Mouse (Mus musculus): ENCODE results near the gene Fam192a.
A peak's percentile ranks its signal among the peaks of the same experiment; 100 is the strongest.

Gene Fam192a

DNA sequence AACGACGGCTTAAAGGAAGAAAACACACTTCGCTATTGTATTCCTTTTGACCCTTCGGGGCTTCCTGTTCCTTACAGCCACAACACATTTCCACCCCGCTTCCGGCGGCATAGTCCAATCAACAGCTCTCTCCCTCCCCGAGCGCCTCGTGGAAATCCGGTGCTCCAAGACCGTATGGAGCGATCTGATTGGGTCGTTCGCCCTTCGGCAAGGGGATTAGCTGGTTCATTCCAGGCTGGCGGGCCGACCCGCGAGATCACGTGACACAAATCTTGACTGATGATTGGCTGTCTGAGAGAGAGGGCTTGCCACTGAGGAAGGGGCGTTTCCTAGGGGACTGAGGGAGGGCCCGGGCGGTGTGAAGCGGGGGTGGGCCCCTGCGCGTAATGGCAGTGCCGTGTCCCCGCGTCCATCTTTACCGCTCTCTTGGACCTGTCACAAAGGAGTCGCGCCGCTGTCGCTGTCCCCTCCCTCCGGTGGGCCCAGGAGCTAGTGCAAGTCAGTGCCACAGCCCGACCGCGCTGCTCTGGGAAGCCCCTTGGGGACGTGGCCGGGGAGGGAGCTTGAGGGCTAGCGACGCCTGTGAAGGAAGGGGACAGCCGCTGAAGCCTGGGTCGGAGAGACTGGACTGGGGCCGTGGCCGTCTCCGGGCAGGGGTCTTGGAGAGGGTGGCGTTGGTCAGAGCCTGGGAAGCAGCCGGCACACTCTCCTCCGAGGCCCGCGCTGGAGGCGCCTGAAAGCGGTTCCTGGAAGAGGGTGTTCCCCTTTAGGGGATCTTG lies at the start of gene Fam192a, which contains the start of gene Rspry1:
TSS of gene Fam192a (minus strand) at position 391 of the 779 bp plus-strand sequence.
TSS of gene Rspry1 (plus strand) at position 331 of the 779 bp plus-strand sequence.
- peak; percentile 95 for DNase-seq (ENCODE audit: extremely low read depth, insufficient read length, low spot score)

DNA sequence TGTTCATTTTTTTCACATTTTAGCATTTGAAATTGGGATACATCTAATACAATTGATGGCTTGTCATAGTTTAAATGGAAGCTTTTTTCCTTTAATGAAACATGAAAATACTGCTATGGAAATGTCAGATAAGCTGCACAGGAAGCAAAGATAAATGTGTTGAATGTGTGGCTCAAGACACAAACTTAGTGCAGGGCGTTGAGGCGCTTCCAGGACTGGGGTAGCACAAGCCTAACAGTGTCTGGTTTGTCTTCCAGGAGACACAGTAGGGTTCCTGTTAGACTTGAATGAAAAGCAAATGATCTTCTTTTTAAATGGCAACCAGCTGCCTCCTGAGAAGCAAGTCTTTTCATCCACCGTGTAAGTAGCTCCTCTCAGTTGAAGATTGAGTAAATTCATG lies 47.7 kb upstream of the Fam192a start:
- no peak for DNase-seq (ENCODE audit: extremely low read depth, insufficient read length, low spot score)

DNA sequence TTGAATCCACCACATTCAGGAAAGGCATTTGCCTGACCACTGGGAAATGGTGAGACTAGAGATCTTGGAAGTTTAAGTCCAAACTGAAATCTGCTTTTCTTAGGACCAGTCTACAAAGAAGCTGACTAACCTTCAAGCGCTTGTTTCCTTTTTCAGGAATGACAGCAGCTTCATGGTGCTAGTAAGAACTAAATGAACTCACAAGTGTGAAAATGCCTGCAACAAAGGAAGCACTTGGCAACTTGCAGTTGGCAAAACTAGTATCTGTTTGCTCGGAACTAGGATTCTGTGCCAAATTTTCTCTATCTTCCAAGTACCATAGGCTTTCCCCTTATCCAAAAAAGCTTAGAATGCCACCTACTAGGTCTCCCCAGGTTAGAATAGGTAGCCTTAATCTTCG lies 44.4 kb upstream of the Fam192a start:
- no peak for DNase-seq (ENCODE audit: extremely low read depth, insufficient read length, low spot score)

DNA sequence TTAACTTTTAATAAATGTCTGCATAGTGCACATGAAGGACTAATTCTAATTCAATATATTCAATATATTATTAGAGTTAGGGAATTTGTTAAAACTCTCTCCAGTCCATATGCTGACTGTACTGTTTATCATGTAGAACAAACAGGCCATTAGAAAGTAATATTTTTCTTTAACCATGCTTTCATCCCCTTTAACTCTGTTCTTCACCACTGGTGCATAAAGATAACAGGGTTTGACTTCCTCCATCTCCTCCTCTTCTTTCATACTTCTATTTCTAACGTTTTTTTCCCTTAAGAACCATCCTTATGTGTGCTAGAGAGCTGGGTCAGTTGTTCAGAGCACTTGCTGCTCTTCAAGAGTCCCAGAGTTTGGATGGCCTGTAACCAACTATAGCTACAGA lies 43.4 kb upstream of the Fam192a start:
- DNase-seq (ENCODE audit: extremely low read depth, insufficient read length, low spot score): no peak

DNA sequence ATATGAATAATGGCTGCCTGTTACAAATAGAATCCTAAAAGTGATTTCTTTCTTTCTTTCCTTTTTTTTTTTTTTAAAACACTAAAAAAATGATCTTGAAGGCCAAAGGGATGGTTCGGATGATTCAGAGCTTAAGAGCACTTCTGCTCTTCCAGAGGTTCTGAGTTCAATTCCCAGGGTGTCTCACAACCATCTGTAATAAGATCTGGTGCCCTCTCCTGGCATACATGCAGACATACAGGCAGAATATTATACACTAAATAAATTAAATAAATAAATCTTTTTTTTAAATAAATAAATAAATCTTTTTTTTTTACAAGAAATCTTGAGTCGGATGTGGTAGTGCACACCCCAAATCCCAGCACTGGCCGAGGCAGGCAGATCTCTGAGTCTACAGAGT lies 40.1 kb upstream of the Fam192a start:
- no peak for DNase-seq (ENCODE audit: extremely low read depth, insufficient read length, low spot score)

DNA sequence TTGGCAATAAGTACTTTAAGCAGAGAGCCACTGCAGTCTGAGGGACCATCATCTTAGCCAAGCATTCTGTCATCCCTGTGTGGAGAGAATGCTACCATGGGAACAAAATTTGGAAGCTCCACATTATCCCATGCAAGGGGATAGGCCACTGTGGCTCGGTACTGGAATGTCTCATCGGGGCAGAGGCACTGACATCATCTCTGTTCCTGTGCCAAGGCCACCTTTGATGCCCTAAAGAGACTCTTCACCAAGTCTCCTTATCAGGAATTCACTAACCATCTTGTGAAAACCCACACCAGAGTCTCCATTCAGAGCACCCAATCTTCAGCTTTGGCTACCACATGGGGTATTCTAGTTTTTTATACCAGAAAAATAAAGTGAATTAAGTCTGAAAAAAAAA lies 39.4 kb upstream of the Fam192a start:
- no peak for DNase-seq (ENCODE audit: extremely low read depth, insufficient read length, low spot score)

DNA sequence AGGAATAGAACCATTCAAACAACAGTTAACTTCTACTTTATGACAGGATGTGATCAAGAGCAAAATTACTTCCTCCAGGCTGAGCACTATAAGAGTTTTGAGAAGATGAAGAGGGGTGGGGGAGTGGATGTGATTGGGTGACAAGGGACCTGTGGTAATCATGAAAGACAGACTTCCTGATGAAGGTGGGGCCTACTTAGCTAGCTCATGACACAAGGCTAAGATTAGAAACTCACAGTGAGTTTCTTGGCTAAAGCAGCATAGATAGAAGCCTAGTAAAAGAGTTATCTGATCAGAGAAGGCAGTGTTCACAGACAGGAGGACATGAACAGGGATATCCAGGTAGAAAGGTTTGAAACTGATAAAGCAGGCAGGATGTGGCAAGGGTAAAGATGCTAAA lies 32.4 kb upstream of the Fam192a start:
- DNase-seq (ENCODE audit: extremely low read depth, insufficient read length, low spot score): no peak

DNA sequence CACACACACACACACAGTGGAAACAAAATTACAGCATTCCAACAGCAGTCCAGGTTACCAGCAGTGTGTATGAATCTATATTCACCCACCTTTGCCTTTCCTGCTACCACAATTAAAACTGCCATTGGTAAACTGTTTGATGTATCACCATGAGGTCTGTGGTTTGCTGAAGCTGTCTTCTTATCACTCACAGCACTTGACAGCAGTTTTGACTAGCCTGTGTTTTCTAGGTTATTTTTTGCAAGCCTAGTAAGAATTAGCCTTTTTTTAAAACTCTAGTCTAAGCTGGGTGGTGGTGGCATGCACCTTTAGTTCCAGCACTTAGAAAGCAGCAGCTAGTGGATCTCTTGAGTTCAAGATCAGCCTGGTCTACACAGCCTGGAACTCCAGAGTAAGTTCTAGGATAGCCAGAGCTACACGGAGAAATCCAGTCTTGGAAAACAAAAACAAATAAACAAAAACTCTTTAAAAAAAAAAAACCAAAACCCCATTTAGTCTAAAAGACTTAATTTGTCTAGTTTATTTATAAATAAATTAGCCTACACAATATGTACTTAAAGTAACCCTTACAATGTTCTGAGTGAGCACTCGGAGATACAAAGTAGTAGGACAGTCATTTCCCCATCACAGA lies 31.9 kb upstream of the Fam192a start:
- no peak for DNase-seq (ENCODE audit: extremely low read depth, insufficient read length, low spot score)

DNA sequence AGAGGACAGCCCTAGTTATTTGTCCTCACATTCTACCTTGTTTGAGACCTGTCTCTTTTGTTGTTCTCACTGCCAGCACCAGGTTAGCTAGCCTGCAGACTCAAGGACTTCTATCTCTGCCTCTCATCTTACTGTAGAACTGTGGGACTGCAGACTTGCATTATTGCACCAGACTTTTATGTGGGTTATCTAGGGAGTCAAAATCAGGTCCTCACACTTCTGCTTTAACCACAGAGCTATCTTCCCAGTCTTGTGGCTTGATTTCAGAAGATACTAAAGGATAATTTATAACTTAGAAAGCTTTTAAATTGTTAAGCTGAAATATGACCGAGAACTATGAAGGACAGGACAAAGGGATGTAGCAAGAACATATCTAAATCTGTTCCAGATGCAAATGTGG lies 23.1 kb upstream of the Fam192a start:
- no peak for DNase-seq (ENCODE audit: extremely low read depth, insufficient read length, low spot score)

DNA sequence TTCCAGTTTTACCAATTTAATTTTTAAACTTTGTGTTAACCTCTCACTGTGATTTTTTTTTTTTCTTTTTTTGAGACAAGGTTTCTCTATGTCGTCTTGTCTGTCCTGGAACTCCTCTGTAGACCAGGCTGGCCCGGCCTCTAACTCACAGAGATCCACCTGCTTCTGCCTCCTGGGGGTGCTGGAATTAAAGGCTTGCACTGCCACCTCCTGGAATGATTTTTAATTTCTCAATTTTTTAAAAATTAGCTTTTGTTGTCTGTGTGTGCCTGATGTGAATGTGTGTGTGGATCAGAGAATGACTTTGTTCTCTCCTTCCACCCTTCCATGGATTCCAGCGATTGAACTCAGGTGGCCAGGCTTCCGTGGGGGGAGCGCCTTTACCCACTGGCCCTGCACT lies 5.3 kb upstream of the Fam192a start:
- DNase-seq (ENCODE audit: extremely low read depth, insufficient read length, low spot score): peak; percentile 10

DNA sequence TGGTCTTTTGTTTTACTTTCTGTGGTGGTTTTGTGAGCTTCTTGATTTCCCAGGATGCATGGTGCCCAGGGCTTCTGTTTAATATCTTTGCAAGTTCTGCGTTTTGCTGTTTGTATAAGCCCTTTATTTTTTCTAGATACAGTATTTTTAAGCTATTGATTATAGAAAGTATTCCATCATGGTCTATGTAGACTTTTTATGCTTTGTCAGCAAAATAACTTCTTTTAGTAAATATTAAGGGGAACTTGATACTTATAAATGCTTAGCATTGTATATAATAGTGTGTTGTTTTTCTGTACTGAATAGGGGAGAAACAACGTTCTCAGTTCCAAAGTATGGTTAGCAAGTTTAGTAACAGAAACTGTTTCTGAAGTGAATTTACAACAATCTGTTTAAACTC lies 2.2 kb upstream of the Fam192a start:
- no peak for DNase-seq (ENCODE audit: extremely low read depth, insufficient read length, low spot score)

DNA sequence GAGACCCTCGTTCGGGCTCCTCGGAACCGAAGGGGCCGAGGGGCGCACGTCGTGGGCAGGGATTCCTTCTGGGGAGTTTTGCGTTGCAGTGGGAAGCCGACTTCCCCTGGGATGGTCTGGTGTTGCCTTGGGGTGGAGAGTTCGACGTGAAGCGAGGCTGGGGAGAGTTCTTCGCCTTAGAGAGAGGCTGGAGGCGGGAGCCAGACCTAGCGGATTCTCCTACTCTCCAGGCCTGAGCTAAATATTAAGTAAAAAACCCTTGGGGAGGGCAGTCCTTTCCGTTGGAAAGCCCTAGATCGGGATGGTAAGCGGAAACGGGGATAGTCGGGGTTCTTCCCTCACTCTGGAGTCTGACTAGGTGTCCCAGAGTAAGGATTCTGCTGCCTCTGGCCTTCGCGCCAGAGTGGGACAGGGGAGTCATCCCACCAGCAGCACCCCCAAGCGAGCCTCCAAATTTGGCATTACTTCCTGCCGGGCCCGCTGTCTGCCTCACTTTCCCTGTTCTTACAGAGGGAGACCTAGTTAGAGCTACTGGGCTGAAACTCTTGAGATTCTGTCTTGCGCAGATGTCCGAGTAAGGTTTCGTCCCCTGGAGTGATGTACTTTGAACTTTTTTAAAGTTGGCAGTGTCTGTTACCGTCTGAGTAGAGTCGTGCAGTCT lies 804 bp upstream of the Fam192a start:
- peak; percentile 55 for DNase-seq (ENCODE audit: extremely low read depth, insufficient read length, low spot score)

DNA sequence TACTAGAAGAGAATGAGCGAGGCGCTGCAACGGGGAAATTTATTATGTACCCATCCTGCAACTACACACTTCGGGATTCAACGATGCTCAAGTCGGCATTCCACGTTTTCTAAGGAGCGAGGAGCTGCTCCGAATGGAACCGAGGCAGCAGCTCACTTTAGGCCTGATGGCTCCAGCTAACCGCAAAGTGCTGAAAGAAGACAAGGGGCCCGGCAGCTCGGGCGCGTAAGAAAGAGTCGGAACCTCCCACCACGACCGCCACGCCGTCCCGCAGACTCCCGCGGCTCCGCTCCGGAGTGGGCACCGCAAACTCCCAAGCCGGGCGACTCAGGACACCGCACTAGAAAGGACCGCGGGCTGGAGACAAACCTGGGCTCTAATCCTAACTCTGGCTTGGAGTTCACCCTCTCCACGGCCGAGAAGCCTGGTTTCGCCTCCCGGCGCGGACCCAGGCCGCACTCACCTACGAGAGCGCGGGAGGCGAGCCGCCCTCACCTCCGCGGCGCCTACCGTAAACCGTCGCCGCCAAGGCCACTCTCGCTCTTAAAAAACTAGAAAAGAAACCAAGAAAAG lies 677 bp downstream of the Fam192a start:
- no peak for DNase-seq (ENCODE audit: extremely low read depth, insufficient read length, low spot score)

DNA sequence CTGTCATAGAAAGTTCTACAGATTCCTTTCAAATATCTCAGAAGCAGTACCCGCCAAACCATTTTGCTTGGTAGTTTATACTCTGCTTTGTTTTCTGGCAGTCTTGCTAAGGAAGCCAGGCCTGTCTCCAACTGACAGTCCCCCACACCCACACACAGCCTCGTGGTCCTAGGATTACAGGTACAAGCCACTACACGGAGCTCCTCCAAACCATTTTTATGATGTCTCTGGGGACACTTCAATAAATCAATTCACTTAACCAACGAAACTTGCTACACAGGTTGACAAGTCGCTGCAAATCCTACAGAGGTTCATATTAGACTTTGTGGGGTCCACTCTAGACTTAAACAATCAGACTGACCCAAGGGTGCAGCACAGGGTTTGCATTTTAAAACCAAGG lies 1.3 kb downstream of the Fam192a start:
- no peak for DNase-seq (ENCODE audit: extremely low read depth, insufficient read length, low spot score)

DNA sequence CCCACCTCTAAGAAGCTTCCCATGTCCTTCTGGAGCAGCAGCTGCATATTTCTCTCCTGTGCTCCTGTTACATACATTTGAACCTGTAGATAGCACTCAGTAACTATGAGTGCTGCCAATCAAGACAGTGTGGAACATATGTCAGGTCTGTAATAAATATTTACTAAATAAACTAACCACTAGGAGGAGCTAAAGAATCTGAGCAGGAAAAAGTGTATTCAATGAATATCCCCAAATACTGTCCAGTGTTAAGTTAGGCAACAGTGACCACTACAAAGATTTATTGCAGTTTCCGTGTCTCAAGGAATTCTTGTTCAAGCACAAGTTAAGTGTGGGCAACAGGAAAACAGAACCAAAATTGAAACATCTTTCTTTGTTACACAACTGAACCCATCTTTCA lies 7.6 kb downstream of the Fam192a start:
- DNase-seq (ENCODE audit: extremely low read depth, insufficient read length, low spot score): no peak

DNA sequence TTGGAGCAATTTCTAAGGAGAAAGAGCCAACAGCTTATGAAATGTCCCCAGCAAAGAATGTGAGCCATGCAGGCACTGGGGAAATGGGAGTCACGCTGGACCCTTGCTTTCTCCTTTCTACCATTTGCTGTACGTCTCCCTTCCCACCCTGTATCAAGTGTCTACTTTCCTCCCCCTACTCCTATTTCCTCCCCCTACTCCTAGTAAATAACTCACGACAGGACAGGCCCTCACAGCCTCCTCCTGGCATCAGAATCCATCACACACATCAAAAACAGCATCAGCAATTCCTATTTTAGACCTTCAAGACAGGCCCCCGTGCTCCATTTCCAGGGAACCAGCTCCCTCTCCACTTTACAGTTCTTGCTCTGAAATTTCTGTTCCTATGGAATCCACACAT lies 10.1 kb downstream of the Fam192a start:
- no peak for DNase-seq (ENCODE audit: extremely low read depth, insufficient read length, low spot score)

DNA sequence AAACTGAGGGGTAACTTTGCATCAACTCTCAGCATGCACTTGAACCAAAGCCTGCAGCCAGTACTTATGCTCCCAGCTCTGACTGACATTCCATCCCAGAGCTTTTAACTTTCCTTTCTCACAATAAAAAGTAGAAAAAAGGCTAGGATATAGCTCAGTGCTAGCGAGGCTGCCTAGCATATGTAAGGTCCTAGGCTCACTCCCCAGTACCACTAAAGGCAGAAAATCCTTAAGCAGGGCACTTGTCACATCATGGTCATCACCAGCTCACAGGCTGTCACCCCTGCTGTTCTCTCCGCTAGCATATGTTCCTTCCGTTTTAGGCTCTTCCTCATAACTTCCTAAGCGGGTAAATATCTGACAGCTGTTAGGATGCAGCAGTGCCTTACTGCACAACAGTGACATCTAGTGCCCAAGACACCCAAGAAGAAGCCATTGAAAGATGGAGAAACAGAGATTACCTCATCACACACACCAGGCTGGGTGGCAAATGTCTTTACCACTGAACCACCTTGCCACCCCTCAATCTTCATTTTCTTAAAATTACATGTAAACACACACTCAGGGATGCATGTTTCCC lies 17.5 kb downstream of the Fam192a start:
- no peak for DNase-seq (ENCODE audit: extremely low read depth, insufficient read length, low spot score)

DNA sequence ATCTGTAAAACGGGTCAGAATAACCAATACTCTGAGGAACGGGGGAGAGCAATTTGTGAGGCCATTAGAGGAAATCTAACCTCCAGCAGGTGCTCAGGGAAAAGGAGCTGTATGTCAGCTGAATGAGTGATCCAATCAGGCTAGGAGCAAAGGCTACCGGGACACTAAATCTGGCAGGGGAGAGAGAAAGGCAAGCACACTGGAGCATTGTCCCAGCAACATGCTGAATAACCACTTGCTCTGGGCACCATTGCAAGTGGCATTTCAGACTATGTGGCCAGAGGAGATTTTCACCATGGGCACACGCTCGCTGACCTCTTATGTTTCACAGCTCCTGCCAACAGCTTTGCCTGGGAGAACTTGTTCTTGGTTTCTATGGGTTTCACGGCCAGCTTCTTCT lies 19.2 kb downstream of the Fam192a start:
- no peak for DNase-seq (ENCODE audit: extremely low read depth, insufficient read length, low spot score)

DNA sequence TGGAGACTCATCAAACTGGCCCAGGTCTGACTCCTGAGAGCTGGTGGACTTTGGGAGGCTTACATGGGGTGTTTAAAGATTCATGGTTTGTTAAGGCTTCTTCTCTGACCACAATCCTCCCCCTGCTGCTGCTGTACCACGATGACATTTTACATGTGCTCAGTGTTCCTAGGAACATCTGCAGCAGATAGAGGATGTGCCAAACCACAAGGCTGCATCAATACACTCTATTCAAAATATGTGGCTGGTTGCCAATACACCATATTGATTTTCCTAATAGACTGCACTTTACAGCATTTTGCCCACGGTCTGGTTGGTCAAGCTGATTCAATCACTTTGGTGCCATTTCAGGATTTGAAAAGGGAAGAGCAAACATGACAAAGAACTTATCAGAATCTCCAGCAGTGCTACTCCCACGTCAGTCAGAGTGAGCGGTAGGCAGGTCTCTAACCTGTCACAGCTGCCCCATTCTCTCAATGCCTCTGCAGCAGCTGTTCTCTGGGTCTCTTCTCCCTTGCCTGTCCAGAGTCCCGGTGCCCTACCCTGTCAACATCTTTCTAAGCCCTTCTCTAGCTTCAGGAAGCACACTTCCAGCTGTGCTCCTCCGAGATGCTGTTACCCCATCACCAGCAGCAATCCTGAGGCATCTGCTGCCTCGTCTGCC lies 19.8 kb downstream of the Fam192a start:
- DNase-seq (ENCODE audit: extremely low read depth, insufficient read length, low spot score): no peak

DNA sequence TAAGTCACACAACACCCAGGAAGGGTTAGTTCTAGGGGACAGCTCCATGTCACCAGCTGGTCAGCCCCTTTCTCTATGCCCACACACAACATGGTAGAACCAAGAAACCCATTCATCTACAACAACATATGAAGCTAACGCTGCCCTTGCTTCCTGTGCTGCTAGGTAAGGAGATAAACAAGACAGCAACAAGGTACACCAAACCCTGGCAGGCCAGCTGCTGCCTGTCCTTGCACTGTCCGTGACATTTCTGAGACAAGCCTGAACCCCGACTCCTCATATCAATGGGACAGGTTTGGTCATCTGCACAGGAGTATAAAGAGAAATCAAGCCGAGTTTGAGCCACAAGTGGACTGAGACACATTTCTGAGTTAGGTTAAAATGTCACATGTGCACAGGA lies 26.6 kb downstream of the Fam192a start:
- DNase-seq (ENCODE audit: extremely low read depth, insufficient read length, low spot score): no peak

Measured in 3134 (cell line).